Mouse (Mus musculus): ENCODE results near the gene Tlx2. TPM values are rescaled to one million over a fixed set of nuclear protein-coding genes. Genes with fewer than 3 reads are reported as not detected.

Tlx2 gene
- total RNA-seq, 1 experiment, result 0.58 TPM

DNA sequence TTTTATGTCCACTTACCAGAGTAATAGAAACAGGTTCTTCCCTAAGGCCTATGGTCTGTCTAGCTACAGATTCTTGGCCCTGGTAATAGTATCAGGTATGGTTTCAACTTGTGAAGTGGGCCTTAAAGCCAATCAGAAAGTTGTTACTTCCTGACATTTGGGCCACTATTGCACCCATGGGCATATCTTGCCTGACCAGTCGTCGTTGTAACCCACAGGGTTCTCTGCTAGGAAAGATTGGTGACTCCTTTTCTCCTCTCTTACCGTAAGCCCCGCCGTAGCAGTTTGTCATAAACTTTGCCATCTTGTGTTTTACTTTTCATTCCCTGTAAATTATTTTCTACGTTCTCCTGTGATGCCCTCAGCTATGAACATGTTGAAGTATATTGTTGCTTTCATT is 50.0 kb downstream of the Tlx2 start:
- no peak for DNase-seq (ENCODE audit: low read depth, low spot score)
- Histone ChIP-seq H3K9ac (ENCODE audit: insufficient read depth, low read depth, low read length, poor library complexity, severe bottlenecking) (no peak overlapping the region), H3K9me3 (ENCODE audit: control insufficient read depth, insufficient read depth, low read depth, low read length) (no peaks in the 10 kb centered on the region), H3K4me3 (ENCODE audit: insufficient read depth in 1 of 2, low read depth in 1 of 2, low read length in 2 of 2, poor library complexity in 1 of 2, severe bottlenecking in 1 of 2) (no peak overlapping the region), H3K36me3 (ENCODE audit: control insufficient read depth, insufficient read depth, low read length, poor library complexity, severe bottlenecking) (no peaks in the 10 kb centered on the region), H3K4me1 (ENCODE audit: control insufficient read depth in 2 of 2, insufficient read depth in 2 of 2, low read length in 2 of 2, poor library complexity in 1 of 2) (no peaks in the 10 kb centered on the region), H3K27ac (ENCODE audit: insufficient read depth, low read depth, low read length, poor library complexity, severe bottlenecking) (no peak overlapping the region)
- in situ Hi-C loops (cut with MboI; ENCODE audit: low sequenced_read_pairs in 2 of 2, unreplicated experiment in 2 of 2), result no loop called here
- TF ChIP-seq MAFK (IDR thresholded peaks at IDR 0.05; ENCODE audit: insufficient read depth, low read depth, low read length), result no peak
- TF ChIP-seq ZC3H11A (IDR thresholded peaks at IDR 0.05; ENCODE audit: borderline replicate concordance, low read depth, low read length), result no peak
- no peak for TF ChIP-seq ZNF384 (IDR thresholded peaks at IDR 0.05; ENCODE audit: low read depth, low read length)
- no peak for TF ChIP-seq CHD2 (IDR thresholded peaks at IDR 0.05; ENCODE audit: low read depth, low read length)
- TF ChIP-seq HCFC1 (IDR thresholded peaks at IDR 0.05; ENCODE audit: borderline replicate concordance, insufficient read depth, low read length), result no peak

DNA sequence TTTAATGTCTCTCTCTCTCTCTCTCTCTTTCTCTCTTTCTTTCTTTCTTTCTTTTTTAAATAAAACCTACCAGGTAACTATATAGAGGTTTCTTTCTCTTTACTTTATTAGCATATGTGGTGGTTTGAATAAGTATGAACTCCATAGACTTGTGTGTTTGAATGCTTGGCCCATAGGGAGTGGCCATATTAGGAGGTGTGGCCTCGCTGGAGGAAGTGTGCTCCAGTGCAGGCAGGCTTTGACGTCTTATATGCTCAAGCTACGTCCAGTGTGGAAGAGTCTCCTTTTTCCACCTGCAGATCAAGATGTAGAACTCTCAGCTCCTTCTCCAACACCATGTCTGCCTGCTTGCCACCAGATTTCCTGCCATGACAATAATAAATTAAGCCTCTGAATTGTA is 51.0 kb downstream of the Tlx2 start:
- no peak overlapping the region for H3K27ac ChIP-seq (ENCODE audit: insufficient read depth, low read depth, low read length, poor library complexity, severe bottlenecking)
- H3K9me3 ChIP-seq (ENCODE audit: control insufficient read depth, insufficient read depth, low read depth, low read length), result no peaks in the 10 kb centered on the region
- H3K9ac ChIP-seq (ENCODE audit: insufficient read depth, low read depth, low read length, poor library complexity, severe bottlenecking), result no peak overlapping the region
- TF ChIP-seq HCFC1 (IDR thresholded peaks at IDR 0.05; ENCODE audit: borderline replicate concordance, insufficient read depth, low read length) (no peak), ZC3H11A (IDR thresholded peaks at IDR 0.05; ENCODE audit: borderline replicate concordance, low read depth, low read length) (no peak), MAFK (IDR thresholded peaks at IDR 0.05; ENCODE audit: insufficient read depth, low read depth, low read length) (no peak), ZNF384 (IDR thresholded peaks at IDR 0.05; ENCODE audit: low read depth, low read length) (no peak), CHD2 (IDR thresholded peaks at IDR 0.05; ENCODE audit: low read depth, low read length) (no peak)
- no peaks in the 10 kb centered on the region for H3K4me1 ChIP-seq (ENCODE audit: control insufficient read depth in 2 of 2, insufficient read depth in 2 of 2, low read length in 2 of 2, poor library complexity in 1 of 2)
- in situ Hi-C loops (cut with MboI; ENCODE audit: low sequenced_read_pairs in 2 of 2, unreplicated experiment in 2 of 2), result no loop called here
- DNase-seq (ENCODE audit: low read depth, low spot score), result no peak
- no peaks in the 10 kb centered on the region for H3K36me3 ChIP-seq (ENCODE audit: control insufficient read depth, insufficient read depth, low read length, poor library complexity, severe bottlenecking)
- H3K4me3 ChIP-seq (ENCODE audit: insufficient read depth in 1 of 2, low read depth in 1 of 2, low read length in 2 of 2, poor library complexity in 1 of 2, severe bottlenecking in 1 of 2), result no peak overlapping the region

Other genes starting within 250 kb of the Tlx2 start
- gene Sema4f, start 130.5 kb downstream of the Tlx2 start, total RNA-seq (2012; rRNA removed), result 2.3 and 3.5 TPM in 2 replicates
- 5.7 and 6.8 TPM in 2 replicates for gene M1ap, start 123.4 kb downstream of the Tlx2 start, total RNA-seq (2012; rRNA removed)
- gene Dok1, start 36.8 kb downstream of the Tlx2 start, total RNA-seq (2012; rRNA removed), result 8.5 and 14.9 TPM in 2 replicates
- gene Loxl3, start 36.1 kb downstream of the Tlx2 start, total RNA-seq (2012; rRNA removed), result 2.3 and 3.4 TPM in 2 replicates
- 152 and 242 TPM in 2 replicates for gene Aup1, start 15.8 kb downstream of the Tlx2 start, total RNA-seq (2012; rRNA removed)
- 66.8 and 80.3 TPM in 2 replicates for gene Htra2, start 15.0 kb downstream of the Tlx2 start, total RNA-seq (2012; rRNA removed)
- gene Dqx1, start 12.4 kb downstream of the Tlx2 start, total RNA-seq (2012; rRNA removed), result 3.7 and 5.6 TPM in 2 replicates
- 12.7 and 14.7 TPM in 2 replicates for gene Pcgf1, start 7.6 kb upstream of the Tlx2 start, total RNA-seq (2012; rRNA removed)
- gene Lbx2, start 16.1 kb upstream of the Tlx2 start, total RNA-seq (2012; rRNA removed), result 0.42 and 0.62 TPM in 2 replicates
- 4.6 and 4.7 TPM in 2 replicates for gene Ccdc142, start 31.3 kb upstream of the Tlx2 start, total RNA-seq (2012; rRNA removed)
- 1.3 and 1.8 TPM in 2 replicates for gene Gm42688, start 31.3 kb upstream of the Tlx2 start, total RNA-seq (2012; rRNA removed)
- 50.5 and 53.9 TPM in 2 replicates for gene Mrpl53, start 38.7 kb upstream of the Tlx2 start, total RNA-seq (2012; rRNA removed)
- gene Mogs, start 45.2 kb upstream of the Tlx2 start, total RNA-seq (2012; rRNA removed), result 42.3 and 92.6 TPM in 2 replicates
- gene Wbp1, start 51.3 kb upstream of the Tlx2 start, total RNA-seq (2012; rRNA removed), result 47.5 and 63.8 TPM in 2 replicates
- gene Ino80b, start 55.1 kb upstream of the Tlx2 start, total RNA-seq (2012; rRNA removed), result 19.2 and 21.2 TPM in 2 replicates
- gene Rtkn, start 65.2 kb upstream of the Tlx2 start, total RNA-seq (2012; rRNA removed), result 20.0 and 32.4 TPM in 2 replicates
- gene Wdr54, start 86.1 kb upstream of the Tlx2 start, total RNA-seq (2012; rRNA removed), result 3.7 and 4.3 TPM in 2 replicates
- 0.31 and 0.53 TPM in 2 replicates for gene 1700003E16Rik, start 86.1 kb upstream of the Tlx2 start, total RNA-seq (2012; rRNA removed)
- gene Dctn1, start 95.6 kb upstream of the Tlx2 start, total RNA-seq (2012; rRNA removed), result 40.6 and 41.7 TPM in 2 replicates
- gene Slc4a5, start 149.5 kb upstream of the Tlx2 start, total RNA-seq (2012; rRNA removed), result 100 and 104 TPM in 2 replicates